Mouse (Mus musculus) myocyte (in vitro differentiated cells): ENCODE data around the gene Tmbim1.

Experiments used
- CEBPB ChIP-seq: IDR thresholded peaks from 2 replicates; pipeline ENCODE4 v1.6.1; 2011; ENCODE audit warnings: mild to moderate bottlenecking, moderate library complexity; ENCODE audit not compliant: poor library complexity, insufficient read depth, severe bottlenecking
- MAX ChIP-seq: IDR thresholded peaks from one replicate; pipeline ENCODE4 v1.6.1; 2011; ENCODE audit warnings: low read depth, mild to moderate bottlenecking, control low read depth
- MYOG ChIP-seq, 3 experiments: IDR thresholded peaks; one replicate each; pipeline ENCODE4 v1.6.1; 2011; ENCODE audit warnings: control low read depth in 2 of 3, low read depth in 2 of 3, mild to moderate bottlenecking in 2 of 3; ENCODE audit not compliant: insufficient read length in 2 of 3, control insufficient read depth in 1 of 3, insufficient read depth in 1 of 3
- POLR2A ChIP-seq: IDR thresholded peaks from one replicate; pipeline ENCODE4 v1.6.1; 2011; ENCODE audit warnings: low read depth, mild to moderate bottlenecking, control low read depth, moderate library complexity; ENCODE audit not compliant: insufficient read length
- TCF12 ChIP-seq: IDR thresholded peaks from one replicate; pipeline ENCODE4 v1.6.1; 2011; ENCODE audit warnings: mild to moderate bottlenecking, control low read depth; ENCODE audit not compliant: poor library complexity, insufficient read depth, severe bottlenecking
- USF1 ChIP-seq: IDR thresholded peaks from one replicate; pipeline ENCODE4 v1.6.1; 2011; ENCODE audit warnings: low read depth, mild to moderate bottlenecking, control low read depth, moderate library complexity

DNA sequence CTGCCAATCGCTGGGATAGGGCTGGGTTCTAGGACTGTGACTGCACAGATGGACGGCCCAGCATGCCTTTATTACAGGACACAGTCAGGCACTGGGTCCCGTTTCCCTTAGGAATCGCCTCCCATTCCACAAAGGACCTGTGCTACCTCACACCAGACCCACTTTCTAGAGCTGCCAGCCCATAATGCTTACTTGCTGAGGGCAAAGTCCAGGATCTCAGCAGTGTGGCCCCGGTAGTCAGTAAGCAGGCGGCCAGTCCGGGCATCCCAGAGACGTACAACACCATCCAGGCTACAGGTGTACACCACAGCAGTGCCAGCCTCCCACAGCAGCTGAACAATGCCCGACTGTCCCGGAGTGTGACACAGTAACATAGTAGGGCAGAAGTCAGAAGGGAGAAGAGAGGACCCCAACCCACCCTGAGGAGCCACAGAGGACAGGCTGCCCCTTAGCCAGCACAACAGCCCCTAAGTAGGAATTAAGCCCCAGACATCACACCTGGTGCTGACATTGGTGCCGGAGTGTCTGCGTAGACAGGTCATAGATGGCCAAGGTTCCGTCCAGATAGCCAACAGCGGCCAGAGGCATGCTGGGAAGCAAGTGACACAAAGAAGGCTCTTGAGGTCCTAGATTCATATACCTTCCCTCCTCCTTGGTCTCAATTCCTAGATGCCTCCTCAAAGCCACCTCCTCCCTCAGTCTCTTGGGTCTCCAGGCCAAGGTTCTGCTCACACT lies 24.7 kb downstream of the Tmbim1 start:
- TF ChIP-seq POLR2A (no peak), MAX (no peak), CEBPB (no peak), USF1 (no peak), TCF12 (no peak), MYOG (IDR thresholded peaks at IDR 0.05; ENCODE audit: control insufficient read depth in 1 of 3, insufficient read depth in 1 of 3, insufficient read length in 2 of 3, low read depth in 2 of 3) (no peak)
